Mouse (Mus musculus) heart, postnatal 36 days (tissue): ENCODE data around the gene Zfp91. TPM values are rescaled to one million over a fixed set of nuclear protein-coding genes. Genes with fewer than 3 reads are reported as not detected.

Experiments used
- DNase-seq, 2 experiments: peaks; one replicate each; pipeline ENCODE4 v3.0.0; 2021 to 2022
- intact Hi-C: fragments of 180-260 bp; cut with DNase I; formaldehyde crosslinking; loops from one replicate; pipeline ENCODE4 v1.15.1; 2025
- total RNA-seq, 2 experiments: library from RNA; stranded (reverse); gene quantifications; 2 replicates each; pipeline ENCODE4 v1.2.3; 2021

The Zfp91 gene
- total RNA-seq, result 10 to 100 TPM; 78.7 to 80.7 TPM

GRCm38 (mm10) chr19:12795511-12796327, at the start of gene Zfp91, which contains the start of gene Lpxn:
Zfp91 (minus strand) TSS chr19:12796126.
Lpxn (plus strand) TSS chr19:12796193.
- DNase-seq, result peak; percentile 89 to 94
- intact Hi-C loops, result loop anchor here (5.0 kb wide), 4 partner anchors 33 to 788 kb away; partner anchors contain the start of gene Gm4952

- intact Hi-C loops, result no loop called here
- DNase-seq, result no peak
Observed at GRCm38 (mm10) chr19:12838507-12838906, 42.6 kb upstream of the Zfp91 start.

GRCm38 (mm10) chr19:12833625-12834024, 37.7 kb upstream of the Zfp91 start:
- DNase-seq, result peak in 1 of 2 experiments; percentile 6
- intact Hi-C loops, result no loop called here

- DNase-seq, result no peak
- intact Hi-C loops, result no loop called here
Observed at GRCm38 (mm10) chr19:12831559-12831958, 35.6 kb upstream of the Zfp91 start.

GRCm38 (mm10) chr19:12830823-12831430, 35.0 kb upstream of the Zfp91 start:
- DNase-seq, result no peak
- intact Hi-C loops, result no loop called here

- DNase-seq, result no peak
- intact Hi-C loops, result loop anchor here (5.0 kb wide), 2 partner anchors 102 to 307 kb away; no protein-coding TSS in a partner anchor
Observed at GRCm38 (mm10) chr19:12824549-12824948, 28.6 kb upstream of the Zfp91 start.

GRCm38 (mm10) chr19:12820383-12820782, 24.5 kb upstream of the Zfp91 start:
- intact Hi-C loops, result loop anchor here (5.0 kb wide), 2 partner anchors 98 to 303 kb away; no protein-coding TSS in a partner anchor
- no peak for DNase-seq

- intact Hi-C loops, result loop anchor here (2.0 kb wide), 1 partner anchor 226 kb away; no protein-coding TSS in a partner anchor
- no peak for DNase-seq
Observed at GRCm38 (mm10) chr19:12818507-12818906, 22.6 kb upstream of the Zfp91 start.

- no peak for DNase-seq
- intact Hi-C loops, result no loop called here
Observed at GRCm38 (mm10) chr19:12813883-12814282, 18.0 kb upstream of the Zfp91 start.

GRCm38 (mm10) chr19:12812644-12813364, 16.9 kb upstream of the Zfp91 start:
- DNase-seq, result no peak
- intact Hi-C loops, result no loop called here

- intact Hi-C loops, result no loop called here
- DNase-seq, result no peak
Observed at GRCm38 (mm10) chr19:12806214-12806613, 10.3 kb upstream of the Zfp91 start.

GRCm38 (mm10) chr19:12805730-12806129, 9.8 kb upstream of the Zfp91 start:
- no peak for DNase-seq
- intact Hi-C loops, result no loop called here

- no peak for DNase-seq
- intact Hi-C loops, result no loop called here
Observed at GRCm38 (mm10) chr19:12804237-12804636, 8.3 kb upstream of the Zfp91 start.

GRCm38 (mm10) chr19:12802830-12803229, 6.9 kb upstream of the Zfp91 start:
- intact Hi-C loops, result no loop called here

GRCm38 (mm10) chr19:12801046-12801445, 5.1 kb upstream of the Zfp91 start:
- DNase-seq, result no peak
- intact Hi-C loops, result no loop called here

More at GRCm38 (mm10) chr19:12802830-12803229, 6.9 kb upstream of the Zfp91 start:
- no peak for DNase-seq

- DNase-seq, result no peak
- intact Hi-C loops, result no loop called here
Observed at GRCm38 (mm10) chr19:12800621-12801020, 4.7 kb upstream of the Zfp91 start.

GRCm38 (mm10) chr19:12799081-12799480, 3.2 kb upstream of the Zfp91 start:
- intact Hi-C loops, result loop anchor here (2.0 to 5.0 kb wide), 5 partner anchors 37 to 792 kb away; partner anchors contain the start of gene Gm4952

GRCm38 (mm10) chr19:12798404-12798803, 2.5 kb upstream of the Zfp91 start:
- peak in 1 of 2 experiments; percentile 17 for DNase-seq
- intact Hi-C loops, result loop anchor here (2.0 to 5.0 kb wide), 5 partner anchors 36 to 791 kb away; partner anchors contain the start of gene Gm4952

More at GRCm38 (mm10) chr19:12799081-12799480, 3.2 kb upstream of the Zfp91 start:
- no peak for DNase-seq

GRCm38 (mm10) chr19:12797071-12797470, 1.1 kb upstream of the Zfp91 start:
- DNase-seq, result peak in 1 of 2 experiments; percentile 12

GRCm38 (mm10) chr19:12796328-12796931, 504 bp upstream of the Zfp91 start:
- intact Hi-C loops, result loop anchor here (5.0 kb wide), 4 partner anchors 34 to 789 kb away; partner anchors contain the start of gene Gm4952
- no peak for DNase-seq

More at GRCm38 (mm10) chr19:12797071-12797470, 1.1 kb upstream of the Zfp91 start:
- intact Hi-C loops, result loop anchor here (5.0 kb wide), 4 partner anchors 35 to 790 kb away; partner anchors contain the start of gene Gm4952
